Mouse (Mus musculus): ENCODE measurements around the gene Hs2st1. TPM values are rescaled to one million over a fixed set of nuclear protein-coding genes. Genes with fewer than 3 reads are reported as not detected.

The Hs2st1 gene
- total RNA-seq, 2 experiments from 2014 or later: 47.2 to 50.7 TPM

DNA sequence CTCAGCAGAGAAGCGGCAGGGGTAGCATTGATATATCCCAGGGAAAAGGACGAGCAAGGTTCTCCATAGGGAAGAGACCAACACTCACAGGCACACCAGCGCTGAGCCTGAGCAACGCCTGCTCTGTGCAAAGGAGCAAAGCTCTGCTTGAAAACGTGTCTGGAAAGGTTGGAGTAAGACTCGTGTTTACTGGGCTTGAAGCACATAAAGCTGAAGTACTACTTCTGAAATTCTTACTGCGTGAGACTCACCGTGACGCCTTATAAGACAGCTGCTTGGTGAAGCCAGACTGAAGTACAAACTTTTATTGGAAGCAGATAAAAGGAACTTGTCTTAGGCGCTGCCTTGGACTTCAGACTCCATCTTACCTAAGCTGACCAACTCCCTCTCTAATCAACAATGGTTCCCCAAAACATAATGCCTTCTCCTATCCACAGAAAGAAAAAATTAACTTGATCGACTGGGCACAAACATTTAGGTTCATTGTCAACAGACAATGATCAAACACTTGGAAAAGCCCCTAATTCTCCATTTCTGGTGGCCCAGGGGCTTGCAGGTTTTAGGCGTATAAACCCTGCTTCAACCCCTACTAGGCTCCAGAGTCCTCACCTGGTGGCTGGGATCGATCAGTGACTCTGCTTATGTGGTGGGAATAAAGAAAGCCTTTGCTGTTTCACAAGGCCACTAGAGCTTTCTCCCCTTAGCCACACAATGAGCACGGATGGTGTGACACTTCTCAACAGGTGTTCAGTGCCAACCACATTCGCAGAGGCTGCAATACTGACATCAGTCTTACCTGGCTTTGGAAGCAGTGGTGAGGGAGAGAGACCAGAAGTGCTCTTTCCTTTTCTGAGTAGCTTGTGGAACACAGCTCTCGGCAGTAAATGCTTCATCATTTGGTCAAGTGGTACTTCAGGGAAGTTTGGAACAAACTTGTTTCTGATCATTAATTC lies 56.5 kb downstream of the Hs2st1 start:
- DNase-seq (ENCODE audit: extremely low spot score in 1 of 2, low spot score in 2 of 2): no peak
- Histone ChIP-seq H3K4me3 (no peak overlapping the region), H3K27ac (no peak overlapping the region)
- intact Hi-C loops (cut with DNase I): no loop called here
- TF ChIP-seq CTCF (IDR thresholded peaks at IDR 0.05): no peak

- DNase-seq (ENCODE audit: extremely low spot score in 1 of 2, low spot score in 2 of 2): no peak
- H3K4me3 ChIP-seq: no peak overlapping the region
- H3K27ac ChIP-seq: no peak overlapping the region
- intact Hi-C loops (cut with DNase I): no loop called here
- TF ChIP-seq CTCF (IDR thresholded peaks at IDR 0.05): no peak
Measured at GRCm38 (mm10) chr3:144510724-144511123, 59.3 kb downstream of the Hs2st1 start.

DNA sequence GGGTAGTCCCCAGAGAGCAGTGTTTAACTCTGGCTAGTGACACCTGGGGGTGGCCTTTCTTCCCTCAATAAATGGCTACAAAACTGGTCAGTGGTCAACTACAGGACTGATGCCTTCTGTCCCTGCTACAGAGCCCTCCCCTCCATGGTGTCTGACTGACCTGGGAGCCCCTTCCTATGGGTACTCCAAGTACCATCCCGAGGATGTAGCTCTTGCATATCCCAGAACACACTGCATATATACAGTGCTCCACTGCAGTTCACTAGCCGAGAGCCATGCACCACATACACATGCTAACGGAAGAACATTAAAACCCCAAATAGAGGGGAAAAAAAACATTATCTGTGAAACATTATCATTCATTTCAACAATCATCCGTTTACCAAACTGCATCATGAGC lies 61.6 kb downstream of the Hs2st1 start:
- DNase-seq (ENCODE audit: extremely low spot score in 1 of 2, low spot score in 2 of 2): no peak
- intact Hi-C loops (cut with DNase I): no loop called here
- Histone ChIP-seq H3K4me3 (no peak overlapping the region), H3K27ac (no peak overlapping the region)
- TF ChIP-seq CTCF (IDR thresholded peaks at IDR 0.05): no peak

- no peak for TF ChIP-seq CTCF (IDR thresholded peaks at IDR 0.05)
- H3K27ac ChIP-seq: no peak overlapping the region
- no peak for DNase-seq (ENCODE audit: extremely low spot score in 1 of 2, low spot score in 2 of 2)
- H3K4me3 ChIP-seq: no peak overlapping the region
- intact Hi-C loops (cut with DNase I): no loop called here
Measured at GRCm38 (mm10) chr3:144507885-144508284, 62.1 kb downstream of the Hs2st1 start.

- no peak for DNase-seq (ENCODE audit: extremely low spot score in 1 of 2, low spot score in 2 of 2)
- peak overlapping the region; percentile 44; the same call in 1 of the 2 replicates for H3K27ac ChIP-seq
- TF ChIP-seq CTCF (IDR thresholded peaks at IDR 0.05): no peak
- intact Hi-C loops (cut with DNase I): no loop called here
- H3K4me3 ChIP-seq: no peak overlapping the region
Measured at GRCm38 (mm10) chr3:144506213-144506612, 63.8 kb downstream of the Hs2st1 start.

- intact Hi-C loops (cut with DNase I): no loop called here
- no peak for TF ChIP-seq CTCF (IDR thresholded peaks at IDR 0.05)
Measured at GRCm38 (mm10) chr3:144501930-144502329, 68.1 kb downstream of the Hs2st1 start.

DNA sequence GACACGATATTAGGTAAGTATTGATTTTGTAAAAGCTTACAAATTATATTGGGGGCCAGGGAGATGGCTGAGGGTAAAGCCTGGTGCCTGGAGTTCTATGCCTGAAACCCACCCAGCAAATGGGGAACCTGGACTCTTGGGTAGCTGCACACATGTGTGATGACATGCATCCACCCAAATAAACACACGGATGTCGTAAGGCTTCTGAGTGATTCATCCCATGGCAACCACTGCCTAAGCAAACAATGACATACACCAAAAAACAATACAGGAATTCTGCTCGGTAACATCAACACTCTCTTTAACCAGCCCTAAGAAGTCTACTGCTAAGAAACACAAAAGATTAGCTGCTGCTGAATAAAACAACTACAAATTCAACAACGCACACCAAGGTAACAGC lies 73.2 kb downstream of the Hs2st1 start:
- TF ChIP-seq CTCF (IDR thresholded peaks at IDR 0.05): no peak
- H3K27ac ChIP-seq: no peak overlapping the region
- DNase-seq (ENCODE audit: extremely low spot score in 1 of 2, low spot score in 2 of 2): no peak
- H3K4me3 ChIP-seq: no peak overlapping the region
- intact Hi-C loops (cut with DNase I): no loop called here

More at GRCm38 (mm10) chr3:144501930-144502329, 68.1 kb downstream of the Hs2st1 start:
- no peak overlapping the region for H3K27ac ChIP-seq
- no peak for DNase-seq (ENCODE audit: extremely low spot score in 1 of 2, low spot score in 2 of 2)
- no peak overlapping the region for H3K4me3 ChIP-seq

DNA sequence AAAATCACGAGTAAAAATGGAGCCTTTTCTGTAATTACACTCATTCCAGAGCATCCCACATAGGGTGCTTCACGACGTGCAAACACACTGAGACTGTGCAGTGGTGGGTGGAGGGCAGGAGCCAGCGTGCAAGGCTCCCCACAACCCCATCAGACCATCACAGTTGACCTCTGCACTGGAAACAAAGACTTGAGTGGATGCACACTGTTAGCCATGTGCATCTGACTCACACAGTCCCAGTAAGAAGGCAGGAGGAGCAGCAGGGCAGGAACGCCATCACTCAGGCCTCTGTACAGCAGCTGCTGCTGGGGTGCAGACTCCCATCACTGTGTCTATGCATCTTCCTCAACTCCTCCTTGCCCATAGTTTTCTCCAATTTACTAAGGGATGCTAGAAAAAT lies 75.1 kb downstream of the Hs2st1 start:
- Histone ChIP-seq H3K27ac (no peak overlapping the region), H3K4me3 (no peak overlapping the region)
- DNase-seq (ENCODE audit: extremely low spot score in 1 of 2, low spot score in 2 of 2): no peak
- TF ChIP-seq CTCF (IDR thresholded peaks at IDR 0.05): no peak
- intact Hi-C loops (cut with DNase I): no loop called here

DNA sequence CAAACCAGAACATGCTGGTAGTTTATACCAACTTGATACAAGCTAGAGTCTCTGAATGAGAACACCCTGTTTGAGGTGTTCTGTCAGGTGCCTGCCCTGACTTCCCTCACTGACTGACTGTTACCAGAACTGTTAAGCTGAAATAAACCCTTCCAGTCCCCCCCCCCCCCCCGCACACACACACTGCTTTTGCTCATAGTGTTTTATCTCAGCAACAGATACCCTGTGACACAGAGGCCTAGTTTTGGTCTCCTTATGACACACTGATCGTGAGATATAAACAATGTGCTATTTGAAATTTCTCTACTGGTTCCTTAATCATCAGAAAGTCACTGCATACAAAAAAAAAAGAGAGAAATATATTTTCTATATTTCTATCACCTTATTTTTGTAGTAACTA lies 81.2 kb downstream of the Hs2st1 start:
- TF ChIP-seq CTCF (IDR thresholded peaks at IDR 0.05): no peak
- Histone ChIP-seq H3K27ac (no peak overlapping the region), H3K4me3 (no peak overlapping the region)
- intact Hi-C loops (cut with DNase I): no loop called here
- no peak for DNase-seq (ENCODE audit: extremely low spot score in 1 of 2, low spot score in 2 of 2)

DNA sequence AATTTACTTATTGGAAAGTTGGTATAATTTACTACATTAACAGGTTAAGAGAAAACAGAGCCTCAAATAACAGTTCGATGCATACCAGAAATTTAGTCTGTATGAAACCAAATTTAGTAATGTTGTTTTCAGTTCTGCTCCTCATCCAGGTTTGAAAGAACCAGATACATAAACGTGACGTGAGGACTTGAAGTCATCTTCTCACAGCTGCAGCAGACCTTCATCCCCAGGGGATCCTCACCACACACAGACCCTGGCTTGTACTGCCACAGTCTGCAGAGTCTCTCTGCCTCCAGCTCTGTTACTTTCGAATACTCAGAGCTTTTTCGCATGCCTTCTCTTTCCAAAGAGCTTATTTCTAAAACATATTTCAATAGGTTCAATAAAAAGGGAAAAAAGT lies 89.4 kb downstream of the Hs2st1 start:
- H3K27ac ChIP-seq: no peak overlapping the region
- intact Hi-C loops (cut with DNase I): no loop called here
- no peak for TF ChIP-seq CTCF (IDR thresholded peaks at IDR 0.05)
- no peak overlapping the region for H3K4me3 ChIP-seq
- no peak for DNase-seq (ENCODE audit: extremely low spot score in 1 of 2, low spot score in 2 of 2)

- no peak for TF ChIP-seq CTCF (IDR thresholded peaks at IDR 0.05)
- no peak for DNase-seq (ENCODE audit: extremely low spot score in 1 of 2, low spot score in 2 of 2)
- no peak overlapping the region for H3K4me3 ChIP-seq
- H3K27ac ChIP-seq: no peak overlapping the region; the same call in 1 of the 2 replicates
- intact Hi-C loops (cut with DNase I): loop anchor here (5.0 kb wide), 1 partner anchor 94 kb away; the partner anchor contains the start of genes Hs2st1 and Selenof
Measured at GRCm38 (mm10) chr3:144478427-144478794, 91.6 kb downstream of the Hs2st1 start.

DNA sequence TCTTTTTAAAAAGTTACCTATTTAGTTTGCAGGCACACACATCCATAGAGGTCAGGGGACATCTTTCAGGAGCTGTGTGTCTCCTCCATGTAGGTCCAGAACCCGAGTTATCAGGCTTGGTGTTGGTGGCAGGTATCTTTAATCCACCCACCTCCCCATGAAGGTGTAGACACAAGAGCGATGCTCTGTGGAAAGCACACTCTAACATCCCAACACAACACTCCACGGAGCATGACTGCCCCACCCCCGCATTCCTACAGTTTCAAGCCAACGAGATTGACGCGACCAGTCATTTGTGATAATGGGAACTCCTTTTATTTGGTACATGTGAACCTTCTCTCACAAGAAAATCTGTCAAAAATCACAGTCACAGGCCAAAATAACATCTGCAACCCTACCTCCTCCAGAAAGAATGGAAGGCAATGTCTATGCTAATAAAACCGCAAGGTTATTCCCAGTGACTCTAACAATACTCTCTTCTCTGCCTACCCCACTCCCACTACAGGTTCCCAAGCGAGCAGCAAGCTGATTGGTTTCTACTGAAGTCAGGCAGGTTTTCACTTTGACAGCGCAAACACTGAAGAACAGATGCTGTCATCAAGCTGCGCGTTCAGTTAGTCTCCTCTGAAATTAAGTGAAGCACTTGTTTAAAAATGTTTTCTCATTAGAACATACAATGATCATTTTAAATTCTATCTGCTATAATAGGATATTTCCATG lies 92.1 kb downstream of the Hs2st1 start:
- Histone ChIP-seq H3K27ac (no peak overlapping the region), H3K4me3 (no peak overlapping the region)

More for the DNA sequence above, 92.1 kb downstream of the Hs2st1 start:
- no peak for TF ChIP-seq CTCF (IDR thresholded peaks at IDR 0.05)
- intact Hi-C loops (cut with DNase I): loop anchor here (5.0 kb wide), 1 partner anchor 94 kb away; the partner anchor contains the start of genes Hs2st1 and Selenof
- DNase-seq (ENCODE audit: extremely low spot score in 1 of 2, low spot score in 2 of 2): no peak

Measured in left cerebral cortex, adult 2 months (tissue).